Mouse (Mus musculus) stomach, embryonic 14.5 days (tissue): ENCODE data around the gene Sf3b4. TPM values are rescaled to one million over a fixed set of nuclear protein-coding genes. Genes with fewer than 3 reads are reported as not detected.

ENCODE experiments used
- ATAC-seq: fragments of 200-750 bp; cut with Nextera tagmentation; 2 replicates; pipeline ENCODE4 v1.8.0; 2017; ENCODE audit warnings: low read depth, moderate TSS enrichment; ENCODE audit not compliant: insufficient number of reproducible peaks, insufficient read depth, low FRiP score
- H3K27ac ChIP-seq: fragments of 300-500 bp; sonication (generic); 2 replicates; pipeline ENCODE4 v1.5.1; 2014; ENCODE audit warnings: mild to moderate bottlenecking, low read length, moderate library complexity, mixed read lengths
- H3K27me3 ChIP-seq: fragments of 300-500 bp; sonication (generic); 2 replicates; pipeline ENCODE4 v1.6.1; 2014; ENCODE audit warnings: low read length, control low read depth, mixed read lengths; ENCODE audit not compliant: control insufficient read depth, insufficient read depth
- H3K36me3 ChIP-seq: fragments of 300-500 bp; sonication (generic); 2 replicates; pipeline ENCODE4 v1.6.1; 2014; ENCODE audit warnings: mild to moderate bottlenecking, control low read depth, low read length, moderate library complexity, mixed read lengths; ENCODE audit not compliant: control insufficient read depth, insufficient read depth
- H3K4me1 ChIP-seq: fragments of 300-500 bp; sonication (generic); 2 replicates; pipeline ENCODE4 v1.6.1; 2014; ENCODE audit warnings: low read length, control low read depth, mixed read lengths; ENCODE audit not compliant: control insufficient read depth, insufficient read depth
- H3K4me2 ChIP-seq: fragments of 300-500 bp; sonication (generic); replicated peaks from 2 replicates; pipeline ENCODE4 v1.6.1; 2014; ENCODE audit warnings: low read depth, low read length, control low read depth
- H3K4me3 ChIP-seq: fragments of 300-500 bp; sonication (generic); 2 replicates; pipeline ENCODE4 v1.5.1; 2014; ENCODE audit warnings: low read depth, low read length, control low read depth
- H3K9ac ChIP-seq: fragments of 300-500 bp; sonication (generic); replicated peaks from 2 replicates; pipeline ENCODE4 v1.6.1; 2014; ENCODE audit warnings: low read depth, mild to moderate bottlenecking, control low read depth, low read length, moderate library complexity, mixed read lengths
- H3K9me3 ChIP-seq: fragments of 300-500 bp; sonication (generic); 2 replicates; pipeline ENCODE4 v1.6.1; 2016; ENCODE audit warnings: low read depth, low read length, control low read depth; ENCODE audit not compliant: control insufficient read depth
- WGBS: fragments of 180-500 bp; shearing (Covaris S2); extraction: QIAGEN DNeasy Blood & Tissue Kit; methylation state at CpG from one replicate; pipeline ENCODE4 v1.1.7; 2014; 5-methylcytosine and 5-hydroxymethylcytosine counted together
- polyA plus RNA-seq: library from polyadenylated mRNA; unstranded; fragments of >200 nt; fragmentation: Nextera tagmentation; extraction: Ambion mirVana; gene quantifications from 2 replicates; pipeline ENCODE4 v1.2.1, GENCODE M21; 2014

Sf3b4 gene
- polyA plus RNA-seq, 1 experiment from 2014 or later: 166 TPM

DNA sequence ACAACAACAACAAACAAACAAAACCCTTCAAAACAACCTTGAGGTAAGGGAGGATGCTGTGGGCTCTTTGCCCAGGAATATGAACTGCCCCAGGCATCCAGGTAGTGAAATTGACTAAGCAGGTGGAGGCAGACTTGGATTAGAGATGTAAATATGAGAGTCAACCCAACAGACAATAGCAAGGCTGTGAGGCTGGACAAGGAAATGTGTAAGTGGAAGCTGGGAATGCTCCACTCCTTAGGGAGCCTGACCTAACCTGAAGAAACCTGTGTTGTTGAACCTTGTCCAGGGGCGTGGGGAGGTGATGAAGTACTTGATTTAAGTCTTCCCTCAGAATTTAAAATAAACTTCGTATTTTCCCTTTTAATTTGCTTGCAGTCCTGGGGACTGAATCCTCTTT lies 6.8 kb downstream of the Sf3b4 start:
- 77% methylated on average over 2 of the region's 2 CpGs for WGBS
- Histone ChIP-seq H3K9me3 (no peaks in the 10 kb centered on the region), H3K27ac (no peak overlapping the region), H3K4me1 (peaks cover 20% of the 10 kb centered on the region; the same call in 1 of the 2 replicates), H3K4me3 (no peak overlapping the region), H3K4me2 (no peak overlapping the region), H3K36me3 (peaks cover 31% of the 10 kb centered on the region), H3K27me3 (no peaks in the 10 kb centered on the region), H3K9ac (no peak overlapping the region)
- ATAC-seq: no peak

DNA sequence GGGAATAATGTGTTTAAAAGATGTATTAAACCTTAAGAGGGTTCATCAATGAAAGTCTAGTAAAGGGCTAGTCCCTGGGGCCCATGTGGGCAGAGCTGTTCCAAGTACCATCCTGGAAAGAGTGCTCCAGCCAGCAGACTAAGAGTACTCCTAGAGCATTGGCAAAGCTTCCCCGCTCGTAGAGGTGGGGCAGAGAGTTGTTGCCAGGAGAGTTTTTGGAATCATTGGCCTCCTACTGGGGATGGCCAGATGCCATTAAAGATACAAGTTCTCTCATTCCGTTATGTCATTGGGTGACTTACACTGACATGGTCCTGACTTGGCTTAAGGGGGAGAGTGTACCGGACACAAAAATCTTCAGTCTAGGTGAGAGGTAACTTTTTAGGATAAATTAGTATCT lies 7.4 kb downstream of the Sf3b4 start:
- Histone ChIP-seq H3K4me3 (no peak overlapping the region), H3K27me3 (no peaks in the 10 kb centered on the region), H3K9me3 (no peaks in the 10 kb centered on the region), H3K4me1 (peaks cover 17% of the 10 kb centered on the region; the same call in 1 of the 2 replicates), H3K4me2 (no peak overlapping the region), H3K27ac (no peak overlapping the region), H3K9ac (no peak overlapping the region), H3K36me3 (peaks cover 26% of the 10 kb centered on the region)
- WGBS: 63% methylated on average over 4 of the region's 4 CpGs
- no peak for ATAC-seq

DNA sequence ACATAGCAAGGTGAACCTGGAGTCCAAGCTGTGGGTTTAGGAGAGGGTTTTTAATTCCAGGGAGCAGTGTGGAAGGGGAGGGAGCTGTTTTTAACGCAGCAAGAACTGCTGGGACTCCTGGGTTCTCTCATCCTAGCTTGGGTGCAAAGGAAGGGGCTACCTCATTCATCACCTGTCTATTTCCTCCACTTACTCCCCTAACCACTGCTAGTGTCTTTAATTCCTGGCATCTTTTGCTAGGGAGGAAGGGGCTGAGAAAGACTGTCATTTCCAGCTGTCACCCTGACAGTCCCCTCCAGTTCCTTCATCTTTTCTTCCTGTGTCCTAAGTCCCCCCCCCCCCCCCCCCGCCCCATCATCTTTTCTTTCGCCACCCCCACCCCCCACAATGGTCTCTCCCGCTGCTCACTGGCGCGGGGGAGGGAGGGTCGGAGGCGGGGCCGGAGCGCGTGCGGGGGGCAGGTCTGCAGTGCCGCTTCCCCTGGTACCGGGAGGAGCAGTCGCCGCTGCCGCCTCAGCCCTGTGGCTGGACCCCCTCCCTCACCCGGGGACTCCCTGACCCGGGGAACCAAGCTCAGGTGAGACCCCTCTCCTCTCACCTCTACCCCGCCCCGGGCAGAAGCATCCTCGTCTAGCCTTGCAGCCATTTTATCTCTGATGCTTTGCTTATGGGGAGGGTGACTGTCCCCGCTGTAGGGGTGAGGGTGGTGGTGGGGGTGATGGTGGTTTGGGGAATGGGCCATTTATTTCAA lies 8.8 kb downstream of the Sf3b4 start, which contains the start of gene Sv2a:
Sv2a (plus strand) TSS at position 425 of the 751 bp plus-strand sequence.
- H3K4me1 ChIP-seq: peaks cover 17% of the 10 kb centered on the region; the same call in 1 of the 2 replicates
- H3K27ac ChIP-seq: no peak within 1 kb of the TSS; the same call in 1 of the 2 replicates
- no peaks in the 10 kb centered on the region for H3K9me3 ChIP-seq
- 0% methylated on average over 13 of the region's 23 CpGs for WGBS
- peak within 1 kb of the TSS; percentile 52 for H3K9ac ChIP-seq
- peak within 1 kb of the TSS; percentile 50 for H3K4me3 ChIP-seq
- H3K27me3 ChIP-seq: no peaks in the 10 kb centered on the region
- H3K4me2 ChIP-seq: peak within 1 kb of the TSS; percentile 76
- peaks cover 17% of the 10 kb centered on the region for H3K36me3 ChIP-seq
- no peak for ATAC-seq

DNA sequence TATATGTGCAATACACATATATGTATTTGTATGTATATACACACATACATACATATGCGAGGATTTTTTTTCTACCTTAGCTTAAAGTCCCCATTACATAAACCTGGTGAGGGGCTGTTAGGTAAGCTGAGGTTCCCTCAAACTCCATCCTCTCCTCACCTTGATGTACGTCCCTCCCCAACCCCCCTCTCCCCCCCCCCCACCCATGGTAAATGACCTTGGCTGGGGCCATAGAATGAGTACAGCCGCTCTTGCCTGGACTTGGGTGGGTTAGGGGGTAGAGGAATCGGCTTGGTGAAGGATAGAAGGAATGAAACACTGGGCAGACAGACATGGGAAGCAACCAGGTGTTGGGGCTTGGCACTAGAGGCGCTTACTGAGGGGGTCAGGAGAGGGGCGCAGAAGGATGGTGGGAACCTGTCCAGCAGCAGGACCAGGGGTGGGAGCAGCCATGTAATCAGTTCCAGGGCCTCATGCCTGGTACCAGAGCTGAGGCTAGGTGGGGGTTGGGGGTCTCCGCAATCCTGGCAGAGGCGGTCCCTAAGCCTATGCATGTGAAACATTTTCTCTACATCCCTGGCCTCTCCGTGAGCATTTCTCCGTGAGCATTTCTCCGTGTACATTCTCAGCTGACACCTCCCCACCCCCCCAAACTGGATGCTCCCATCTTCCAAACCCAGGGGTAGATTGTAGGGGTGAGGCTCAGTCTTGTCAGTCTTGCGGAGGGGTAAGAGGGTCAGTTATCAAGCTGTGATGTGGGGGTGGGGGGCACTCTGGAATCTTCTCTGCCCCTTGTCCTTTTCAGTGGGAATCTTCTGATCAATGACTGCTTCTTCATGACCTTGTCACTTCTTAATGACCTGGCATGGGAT lies 9.6 kb downstream of the Sf3b4 start:
- H3K27ac ChIP-seq: no peak overlapping the region; the same call in 1 of the 2 replicates
- no peaks in the 10 kb centered on the region for H3K9me3 ChIP-seq
- peaks cover 17% of the 10 kb centered on the region; the same call in 1 of the 2 replicates for H3K4me1 ChIP-seq
- H3K4me3 ChIP-seq: peak overlapping the region; percentile 50
- ATAC-seq: no peak
- peak overlapping the region; percentile 76 for H3K4me2 ChIP-seq
- peak overlapping the region; percentile 52; the same call in 1 of the 2 replicates for H3K9ac ChIP-seq
- peaks cover 12% of the 10 kb centered on the region for H3K36me3 ChIP-seq
- H3K27me3 ChIP-seq: no peaks in the 10 kb centered on the region
- 29% methylated on average over 12 of the region's 12 CpGs for WGBS

DNA sequence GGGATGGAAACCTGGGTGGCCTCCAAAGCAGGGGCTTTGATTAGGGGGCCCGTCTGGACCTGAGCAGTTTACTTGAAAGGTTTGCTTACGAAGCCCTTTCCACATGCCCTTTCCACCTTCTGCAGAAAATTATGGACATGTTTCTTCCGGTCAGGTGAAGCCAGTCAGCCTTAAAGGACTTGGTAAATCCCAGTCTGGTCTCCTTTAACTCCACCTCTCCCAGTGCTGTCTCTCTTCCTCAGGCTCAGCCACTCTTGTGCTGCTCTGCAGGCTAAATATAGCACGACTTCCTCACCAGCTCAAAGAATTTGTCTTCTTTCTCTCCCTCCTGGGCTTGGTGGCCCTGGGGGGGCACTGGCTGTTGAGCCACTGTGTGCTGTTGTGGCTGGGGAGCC lies 10.2 kb downstream of the Sf3b4 start:
- Histone ChIP-seq H3K27ac (no peak overlapping the region), H3K4me3 (peak overlapping the region; percentile 50; the same call in 1 of the 2 replicates), H3K36me3 (peaks cover 13% of the 10 kb centered on the region), H3K4me2 (peak overlapping the region; percentile 76), H3K27me3 (no peaks in the 10 kb centered on the region), H3K4me1 (peaks cover 17% of the 10 kb centered on the region; the same call in 1 of the 2 replicates), H3K9ac (no peak overlapping the region), H3K9me3 (no peaks in the 10 kb centered on the region)
- WGBS: 14% methylated on average over 4 of the region's 4 CpGs
- ATAC-seq: no peak

DNA sequence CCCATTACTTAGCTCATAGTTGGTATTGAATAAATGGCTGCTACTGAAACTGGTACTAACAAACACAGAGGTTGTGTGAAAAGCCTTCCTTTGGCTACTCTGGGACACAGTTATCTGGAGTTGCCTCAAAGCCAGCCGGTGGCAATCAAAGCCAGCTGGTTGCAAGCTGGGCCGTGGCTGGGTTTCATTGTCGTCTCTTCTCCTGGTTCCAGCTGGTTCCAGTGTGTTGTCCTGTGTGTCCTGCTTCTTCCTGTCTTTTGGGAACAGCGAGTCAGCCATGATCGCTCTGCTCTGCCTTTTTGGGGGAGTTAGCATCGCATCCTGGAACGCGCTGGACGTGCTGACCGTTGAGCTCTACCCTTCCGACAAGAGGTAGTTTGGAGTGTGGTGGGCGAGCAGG lies 20.8 kb downstream of the Sf3b4 start:
- Histone ChIP-seq H3K36me3 (no peaks in the 10 kb centered on the region; the same call in 1 of the 2 replicates), H3K4me3 (no peak overlapping the region), H3K27ac (no peak overlapping the region), H3K9me3 (no peaks in the 10 kb centered on the region), H3K4me1 (peaks cover 4% of the 10 kb centered on the region; the same call in 1 of the 2 replicates), H3K27me3 (no peaks in the 10 kb centered on the region), H3K4me2 (no peak overlapping the region), H3K9ac (no peak overlapping the region)
- WGBS: 65% methylated on average over 12 of the region's 12 CpGs
- no peak for ATAC-seq

DNA sequence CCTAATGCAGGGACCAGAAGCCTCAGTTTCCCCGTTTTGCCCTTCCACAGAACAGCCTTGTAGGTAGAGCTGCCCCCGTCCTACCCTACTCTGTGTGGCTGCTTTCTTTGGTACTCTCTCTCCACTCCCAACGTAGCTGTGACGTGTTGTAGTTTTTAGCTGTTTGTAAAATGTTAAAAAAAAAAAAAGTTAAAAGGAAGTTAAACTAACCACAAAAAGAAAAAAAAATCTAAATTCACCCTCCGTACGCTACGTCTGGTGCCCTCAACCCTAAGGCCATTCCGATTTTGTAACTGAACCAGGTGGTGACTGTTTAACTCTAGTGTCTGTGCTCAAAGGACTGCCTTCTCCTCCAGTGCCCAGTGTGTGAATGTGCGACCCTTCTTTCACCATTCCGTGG lies 22.8 kb downstream of the Sf3b4 start:
- Histone ChIP-seq H3K27ac (no peak overlapping the region), H3K27me3 (no peaks in the 10 kb centered on the region)
- ATAC-seq: no peak

DNA sequence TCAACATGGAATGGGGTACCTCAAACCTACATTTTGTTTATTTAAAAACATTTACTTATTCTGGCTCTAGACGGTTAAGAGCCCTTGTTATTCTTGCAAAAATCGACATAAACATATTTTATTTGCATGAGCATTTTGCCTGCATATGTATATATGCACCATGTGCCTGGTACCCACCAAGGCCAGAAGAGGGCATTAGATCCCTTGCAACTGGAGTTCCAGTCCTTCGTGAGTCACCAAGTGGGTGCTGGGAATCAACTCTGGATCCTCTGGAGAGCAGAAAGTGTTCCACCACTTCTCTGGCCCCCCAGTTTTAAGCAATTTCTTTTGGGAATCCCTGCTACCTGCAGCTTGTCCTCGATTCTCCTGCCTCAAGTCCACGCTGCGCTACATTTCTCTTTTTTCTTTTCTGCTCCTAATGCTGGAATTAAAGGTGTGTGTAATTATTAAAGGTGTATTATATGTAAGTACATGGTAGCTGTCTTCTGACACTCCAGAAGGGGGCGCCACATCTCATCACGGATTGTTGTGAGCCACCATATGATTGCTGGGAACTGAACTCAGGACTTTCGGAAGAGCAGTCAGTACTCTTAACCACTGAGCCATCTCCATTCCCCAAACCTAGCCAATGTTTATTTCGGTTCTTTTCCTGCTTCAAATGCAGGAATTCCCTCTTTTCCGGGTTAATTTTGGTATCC lies 23.6 kb downstream of the Sf3b4 start:
- no peak overlapping the region for H3K4me2 ChIP-seq
- 89% methylated on average over 11 of the region's 11 CpGs for WGBS

More for the DNA sequence above, 22.8 kb downstream of the Sf3b4 start:
- 86% methylated on average over 10 of the region's 10 CpGs for WGBS
- H3K4me3 ChIP-seq: no peak overlapping the region
- H3K4me1 ChIP-seq: peaks cover 4% of the 10 kb centered on the region; the same call in 1 of the 2 replicates
- no peak overlapping the region for H3K4me2 ChIP-seq
- no peak overlapping the region for H3K9ac ChIP-seq
- no peaks in the 10 kb centered on the region; the same call in 1 of the 2 replicates for H3K36me3 ChIP-seq
- no peaks in the 10 kb centered on the region for H3K9me3 ChIP-seq

More for the DNA sequence above, 23.6 kb downstream of the Sf3b4 start:
- ATAC-seq: no peak
- Histone ChIP-seq H3K9me3 (no peaks in the 10 kb centered on the region), H3K4me1 (peaks cover 4% of the 10 kb centered on the region; the same call in 1 of the 2 replicates), H3K27me3 (no peaks in the 10 kb centered on the region), H3K4me3 (no peak overlapping the region), H3K9ac (no peak overlapping the region), H3K27ac (no peak overlapping the region), H3K36me3 (no peaks in the 10 kb centered on the region; the same call in 1 of the 2 replicates)
